In the genomic region with DNA sequence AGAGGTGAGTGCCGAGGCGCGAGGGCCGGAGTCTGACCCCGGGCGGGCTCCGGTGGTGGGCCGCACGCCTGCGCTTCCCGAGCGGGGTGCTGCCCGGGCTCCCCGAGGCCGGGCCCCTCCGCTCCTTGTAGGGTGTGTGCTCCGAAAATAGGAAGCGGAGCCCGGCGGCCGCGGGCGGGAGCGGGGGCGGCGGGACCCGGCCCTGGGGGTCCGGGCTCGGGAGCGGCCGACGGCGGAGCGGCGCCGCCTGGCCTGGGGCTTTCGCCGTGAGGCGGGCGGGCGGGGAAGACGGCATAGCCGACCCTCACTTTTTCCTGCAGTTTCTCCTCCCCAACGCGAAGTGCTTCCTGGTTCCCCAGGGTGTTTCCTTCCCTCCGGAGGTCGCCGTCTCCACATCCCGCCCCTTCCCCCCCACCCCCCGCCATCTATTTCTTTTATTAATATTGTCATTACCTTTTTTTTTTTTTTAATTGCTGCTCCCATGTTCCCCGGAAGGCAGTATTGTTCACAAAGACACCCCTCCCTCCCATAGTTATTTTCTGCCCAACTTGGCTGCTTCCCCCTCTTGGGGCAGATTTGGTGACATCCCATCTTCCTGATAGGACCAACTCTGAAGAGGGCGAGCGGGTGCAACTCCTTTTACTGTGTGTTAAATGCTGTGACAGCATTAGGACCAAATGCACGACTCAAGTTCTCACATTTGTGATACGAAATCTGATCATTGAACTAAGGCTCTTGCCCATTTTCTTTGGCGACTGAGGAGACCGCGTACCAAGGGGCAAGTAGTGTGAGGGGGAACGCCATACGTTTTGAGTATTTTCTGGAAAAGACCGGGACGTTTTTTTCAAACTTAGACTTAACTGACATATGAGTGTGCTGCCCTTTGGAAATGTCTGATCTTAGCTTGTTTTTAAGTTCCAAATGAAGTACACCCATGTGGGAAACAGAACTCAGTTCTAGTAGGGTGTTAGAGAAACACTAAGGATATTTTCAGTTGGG, we compare ENCODE assay signal across 8 mouse cellular contexts. TPM values are rescaled to one million over a fixed set of nuclear protein-coding genes. Genes with fewer than 3 reads are reported as not detected.
DNase-seq lines count a peak whose midpoint lies in the region; ATAC-seq and TF ChIP-seq lines count a peak whose summit lies in the region.

No protein-coding gene starts in this region.

- TF ChIP-seq POLR2A in kidney, adult 2 months (IDR thresholded peaks at IDR 0.05; ENCODE audit: low read depth, low read length), result no peak

- H3K4me1 ChIP-seq in kidney, adult 2 months (ENCODE audit: control insufficient read depth, insufficient read depth, low read length), result peaks cover 6% of the 10 kb centered on the region; the same call in 1 of the 2 replicates
- H3K4me1 ChIP-seq in liver, embryonic 13.5 days (replicated peaks), result peaks cover 36% of the 10 kb centered on the region
- H3K4me1 ChIP-seq in neural tube, embryonic 12.5 days, result peaks cover 8% of the 10 kb centered on the region

- peak; percentile 83 for ATAC-seq in liver, embryonic 13.5 days (ENCODE audit: low read depth)
- peak; percentile 87 for ATAC-seq in neural tube, embryonic 12.5 days (ENCODE audit: low FRiP score, low read depth)

- peak overlapping the region; percentile 77 for H3K4me3 ChIP-seq in kidney, adult 2 months (ENCODE audit: insufficient read depth, low read depth, low read length)
- peak overlapping the region; percentile 91 for H3K4me3 ChIP-seq in liver, embryonic 13.5 days (replicated peaks)
- peak overlapping the region; percentile 98 for H3K4me3 ChIP-seq in neural tube, embryonic 12.5 days

- WGBS in kidney, adult 2 months, result under 1% methylated on average over 59 of the region's 62 CpGs
- WGBS in liver, embryonic 13.5 days (ENCODE audit: insufficient replicate concordance), result under 1% methylated on average over 50 of the region's 62 CpGs
- under 1% methylated on average over 48 of the region's 62 CpGs for WGBS in neural tube, embryonic 12.5 days

- no peak for TF ChIP-seq CTCF in kidney, adult 2 months (conservative IDR thresholded peaks at IDR 0.05; ENCODE audit: insufficient read depth, insufficient read length, low read depth, low read length)

- no peaks in the 10 kb centered on the region for H3K9me3 ChIP-seq in liver, embryonic 13.5 days (replicated peaks)
- H3K9me3 ChIP-seq in neural tube, embryonic 12.5 days, result no peaks in the 10 kb centered on the region

- H3K9ac ChIP-seq in liver, embryonic 13.5 days, result peak overlapping the region; percentile 96
- peak overlapping the region; percentile 97 for H3K9ac ChIP-seq in neural tube, embryonic 12.5 days

- H3K36me3 ChIP-seq in kidney, adult 2 months (ENCODE audit: control insufficient read depth, insufficient read depth, low read length), result no peaks in the 10 kb centered on the region
- peaks cover 7% of the 10 kb centered on the region for H3K36me3 ChIP-seq in liver, embryonic 13.5 days
- H3K36me3 ChIP-seq in neural tube, embryonic 12.5 days, result no peaks in the 10 kb centered on the region

- peak overlapping the region; percentile 82 for H3K4me2 ChIP-seq in liver, embryonic 13.5 days
- H3K4me2 ChIP-seq in neural tube, embryonic 12.5 days (replicated peaks), result peak overlapping the region; percentile 71

- no peaks in the 10 kb centered on the region for H3K27me3 ChIP-seq in kidney, adult 2 months (replicated peaks; ENCODE audit: control insufficient read depth, insufficient read depth, low read length)
- H3K27me3 ChIP-seq in liver, embryonic 13.5 days, result no peaks in the 10 kb centered on the region
- no peaks in the 10 kb centered on the region for H3K27me3 ChIP-seq in neural tube, embryonic 12.5 days (replicated peaks)

- no peak overlapping the region for H3K27ac ChIP-seq in kidney, adult 2 months (ENCODE audit: insufficient read depth, low read depth, low read length)
- peak overlapping the region; percentile 91 for H3K27ac ChIP-seq in liver, embryonic 13.5 days
- H3K27ac ChIP-seq in neural tube, embryonic 12.5 days, result peak overlapping the region; percentile 94

- DNase-seq in CD4-positive, CD25-positive, alpha-beta regulatory T cell, adult 2 months (ENCODE audit: low read depth, low spot score), result peak; percentile 56
- peak; percentile 33 to 67 for DNase-seq in adrenal gland, adult 18-20 months (ENCODE audit: low spot score in 2 of 2)
- DNase-seq in embryo, embryonic 9.5 days (ENCODE audit: extremely low spot score), result peak; percentile 46
- peak; percentile 58 to 66 for DNase-seq in heart, adult 18-20 months
- peak; percentile 58 for DNase-seq in kidney, adult 2 months
- peak; percentile 38 for DNase-seq in liver, embryonic 13.5 days
- peak; percentile 17 to 34 for DNase-seq in thymus, postnatal 10 days (ENCODE audit: low spot score in 2 of 2)

RNA-seq across cellular contexts. Expression of gene Capza2, which starts 1.5 kb away (rescaled TPM):
- total RNA-seq in adrenal gland, adult 18-20 months (2021), result 100 to 1,000 TPM; 126 to 161 TPM
- total RNA-seq in heart, adult 18-20 months (2021), result 100 to 1,000 TPM; 135 to 151 TPM
- 13.8 and 24.3 TPM in 2 replicates for polyA plus RNA-seq in kidney, adult 2 months (2012; rRNA removed)
- polyA plus RNA-seq in liver, embryonic 13.5 days (2015; fragmentation: Nextera tagmentation; extraction: Ambion mirVana), result 97.5 and 121 TPM in 2 replicates
- 229 and 258 TPM in 2 replicates for polyA plus RNA-seq in neural tube, embryonic 12.5 days (2016; fragmentation: Nextera tagmentation; extraction: Ambion mirVana)

RNA-seq across cellular contexts. Expression of gene St7, which starts 55.2 kb away (rescaled TPM):
- 10 to 100 TPM; 18.3 to 28.9 TPM for total RNA-seq in adrenal gland, adult 18-20 months (2021)
- total RNA-seq in heart, adult 18-20 months (2021), result 10 to 100 TPM; 16.0 to 16.8 TPM
- polyA plus RNA-seq in kidney, adult 2 months (2012; rRNA removed), result 14.3 and 17.0 TPM in 2 replicates
- polyA plus RNA-seq in liver, embryonic 13.5 days (2015; fragmentation: Nextera tagmentation; extraction: Ambion mirVana), result 11.0 and 11.8 TPM in 2 replicates
- 49.0 and 53.5 TPM in 2 replicates for polyA plus RNA-seq in neural tube, embryonic 12.5 days (2016; fragmentation: Nextera tagmentation; extraction: Ambion mirVana)
